Mouse (Mus musculus): ENCODE results near the gene Rnf215.

GRCm38 (mm10) chr11:4122742-4123579, 12.0 kb upstream of the Rnf215 start, which contains the start of gene Sec14l2:
- TF ChIP-seq POLR2A (IDR thresholded peaks at IDR 0.05; ENCODE audit: borderline replicate concordance, insufficient read depth, low read length) (no peak), CTCF (IDR thresholded peaks at IDR 0.05; ENCODE audit: borderline replicate concordance, insufficient read depth, low read depth, low read length) (no peak)
